Mouse (Mus musculus) kidney, postnatal 10 days (tissue): ENCODE results near the gene Gpr3.

Experiments used
- DNase-seq: peaks from one replicate; pipeline ENCODE4 v3.0.0; 2021; ENCODE audit warnings: mixed read lengths

The Gpr3 gene

DNA sequence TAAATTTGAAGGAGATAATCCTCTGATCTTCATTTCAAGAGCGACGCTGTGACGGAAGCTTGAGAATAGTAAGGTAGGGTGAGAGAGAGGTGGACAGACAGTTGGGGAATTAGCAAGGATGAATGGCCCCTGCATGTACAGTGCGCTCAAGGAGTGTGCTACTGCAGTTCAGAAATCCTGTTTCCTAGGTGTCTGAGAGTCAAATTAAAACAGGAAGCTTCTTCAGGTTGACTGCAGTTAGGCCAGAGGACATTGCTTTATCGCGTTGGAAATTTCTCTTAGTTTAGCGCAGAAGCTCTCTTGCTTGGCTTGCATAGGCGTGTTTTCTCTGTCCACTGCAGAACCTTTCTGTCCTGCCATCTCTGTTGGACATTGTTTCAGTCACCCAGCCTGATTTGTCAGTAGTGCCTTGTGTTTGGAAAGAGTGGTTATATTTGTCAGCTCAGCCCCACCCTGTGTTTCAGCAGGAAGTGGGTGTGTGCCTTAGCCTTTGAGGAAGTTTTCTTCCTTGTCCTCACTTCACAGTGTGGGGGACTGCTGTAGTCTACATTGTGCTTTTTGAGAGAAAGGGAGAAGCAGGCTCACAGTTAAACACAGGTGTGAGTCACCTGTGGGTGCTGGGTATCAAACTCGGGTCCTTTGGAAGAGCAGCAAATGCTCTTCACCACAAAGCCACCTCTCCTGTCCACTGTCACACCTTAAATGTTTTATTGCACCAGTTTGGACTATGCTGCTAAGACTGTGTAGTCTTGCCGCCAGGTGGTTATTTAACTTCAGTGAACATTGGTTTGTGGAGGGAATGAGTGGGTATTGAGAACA is 42.9 kb downstream of the Gpr3 start:
- no peak for DNase-seq

DNA sequence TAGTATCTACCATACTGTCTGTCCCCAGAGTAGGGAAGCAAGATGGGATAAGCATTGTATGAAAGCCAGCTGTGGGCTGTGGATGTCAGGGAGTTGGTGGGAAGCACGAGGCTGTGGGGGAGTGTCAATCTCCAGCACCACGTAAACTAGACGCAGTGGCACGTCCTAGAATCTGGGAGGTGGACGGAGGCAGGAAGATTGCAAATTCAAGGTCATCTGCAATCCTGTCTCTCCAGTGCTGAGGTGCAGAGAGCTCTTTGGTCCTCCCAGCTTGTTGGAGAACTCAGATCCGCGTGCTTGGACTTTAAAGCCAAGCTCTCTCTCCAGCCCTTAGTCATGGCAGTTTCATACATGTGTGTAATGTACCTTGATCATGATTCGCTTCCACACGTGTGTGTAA is 45.6 kb downstream of the Gpr3 start:
- DNase-seq: no peak

DNA sequence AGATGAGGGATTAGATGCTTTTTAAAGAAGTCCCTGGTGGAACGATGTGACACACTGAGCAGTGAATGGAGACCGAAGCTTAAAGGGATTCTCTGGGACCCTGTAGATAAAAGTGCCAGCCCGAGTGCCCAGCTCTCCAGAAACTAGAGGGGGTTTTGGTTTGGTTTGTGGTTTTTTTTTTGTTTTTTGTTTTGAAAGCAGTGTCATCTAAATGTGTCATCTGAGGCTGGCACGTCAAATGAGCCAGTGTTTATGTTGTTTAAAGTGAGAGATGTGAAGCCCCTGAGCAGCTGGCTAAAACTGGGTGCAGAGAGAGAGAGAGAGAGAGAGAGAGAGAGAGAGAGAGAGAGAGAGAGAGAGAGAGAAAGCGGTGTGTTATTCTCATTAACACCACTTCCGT is 50.1 kb downstream of the Gpr3 start:
- DNase-seq: no peak

- no peak for DNase-seq
Observed at GRCm38 (mm10) chr4:133160821-133161220, 51.5 kb downstream of the Gpr3 start.

GRCm38 (mm10) chr4:133160211-133160610 is 52.1 kb downstream of the Gpr3 start:
- no peak for DNase-seq

DNA sequence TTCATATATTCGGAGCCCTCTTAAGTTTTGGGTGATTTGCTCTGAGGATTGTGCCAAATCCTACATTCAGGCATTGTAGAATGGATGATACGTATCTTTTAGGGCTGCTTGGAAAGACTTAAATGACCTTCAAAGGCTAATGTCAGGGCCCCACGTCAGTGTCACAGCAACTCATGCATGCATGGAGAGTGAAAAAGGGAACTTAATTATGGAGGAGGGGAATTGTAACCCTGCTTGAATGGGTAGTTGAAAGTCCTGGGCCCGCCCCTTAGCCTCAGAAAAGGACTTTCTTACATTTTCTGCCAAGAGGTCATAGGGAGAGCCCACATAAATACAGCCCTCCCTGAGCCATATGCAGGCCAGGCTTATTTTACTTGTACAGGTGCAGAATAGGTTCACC is 52.7 kb downstream of the Gpr3 start:
- no peak for DNase-seq
